Mouse (Mus musculus): Measurements from ENCODE around the gene E030030I06Rik.
"Not testable (repeated sequence)": the region's sequence is repeated elsewhere in the genome, so short reads cannot be mapped to it uniquely, and the experiment has no call there.

Gene E030030I06Rik

GRCm38 (mm10) chr10:22151863-22152640 is 3.0 kb upstream of the E030030I06Rik start:
- not testable (repeated sequence) for DNase-seq (ENCODE audit: low spot score)

GRCm38 (mm10) chr10:22151056-22151862 is 2.2 kb upstream of the E030030I06Rik start:
- not testable (repeated sequence) for DNase-seq (ENCODE audit: low spot score)

GRCm38 (mm10) chr10:22150593-22150992 is 1.5 kb upstream of the E030030I06Rik start:
- no peak for DNase-seq (ENCODE audit: low spot score)

- no peak for DNase-seq (ENCODE audit: low spot score)
Measured at GRCm38 (mm10) chr10:22149691-22150465, 808 bp upstream of the E030030I06Rik start.

GRCm38 (mm10) chr10:22148441-22149072 is 513 bp downstream of the E030030I06Rik start:
- DNase-seq (ENCODE audit: low spot score) = peak; percentile 48

GRCm38 (mm10) chr10:22142926-22143325 is 6.1 kb downstream of the E030030I06Rik start:
- DNase-seq (ENCODE audit: low spot score) = no peak

GRCm38 (mm10) chr10:22142194-22142593 is 6.9 kb downstream of the E030030I06Rik start:
- DNase-seq (ENCODE audit: low spot score) = not testable (repeated sequence)

- DNase-seq (ENCODE audit: low spot score) = peak; percentile 75
Measured at GRCm38 (mm10) chr10:22140665-22141280, 8.3 kb downstream of the E030030I06Rik start.

GRCm38 (mm10) chr10:22074531-22074930 is 74.5 kb downstream of the E030030I06Rik start:
- DNase-seq (ENCODE audit: low spot score) = no peak

- no peak for DNase-seq (ENCODE audit: low spot score)
Measured at GRCm38 (mm10) chr10:22072739-22073138, 76.3 kb downstream of the E030030I06Rik start.

GRCm38 (mm10) chr10:22070576-22070975 is 78.5 kb downstream of the E030030I06Rik start:
- DNase-seq (ENCODE audit: low spot score) = no peak

- DNase-seq (ENCODE audit: low spot score) = no peak
Measured at GRCm38 (mm10) chr10:22070168-22070567, 78.9 kb downstream of the E030030I06Rik start.

- not testable (repeated sequence) for DNase-seq (ENCODE audit: low spot score)
Measured at GRCm38 (mm10) chr10:22067979-22068378, 81.1 kb downstream of the E030030I06Rik start, which contains the start of gene 4930444G20Rik. 4930444G20Rik (minus strand) TSS chr10:22068079.
